Mouse (Mus musculus) testis, adult 2 months (tissue): ENCODE measurements around the gene Aoc2. TPM values are rescaled to one million over a fixed set of nuclear protein-coding genes. Genes with fewer than 3 reads are reported as not detected.

ENCODE experiments used
- H3K27ac ChIP-seq: fragments of 200-500 bp; 2 replicates; pipeline ENCODE4 v1.5.1; 2012; ENCODE audit warnings: low read depth, low read length; ENCODE audit not compliant: control insufficient read depth, insufficient read depth
- H3K27me3 ChIP-seq: fragments of 200-500 bp; 2 replicates; pipeline ENCODE4 v1.6.1; 2012; ENCODE audit warnings: mild to moderate bottlenecking, low read length, moderate library complexity; ENCODE audit not compliant: control insufficient read depth, insufficient read depth
- H3K36me3 ChIP-seq: fragments of 200-500 bp; 2 replicates; pipeline ENCODE4 v1.6.1; 2012; ENCODE audit warnings: mild to moderate bottlenecking, low read length; ENCODE audit not compliant: control insufficient read depth, insufficient read depth
- H3K4me1 ChIP-seq: fragments of 200-500 bp; 2 replicates; pipeline ENCODE4 v1.6.1; 2012; ENCODE audit warnings: low read length; ENCODE audit not compliant: control insufficient read depth, insufficient read depth
- H3K4me3 ChIP-seq: fragments of 200-500 bp; 2 replicates; pipeline ENCODE4 v1.5.1; 2012; ENCODE audit warnings: low read depth, mild to moderate bottlenecking, low read length, moderate library complexity, mixed read lengths; ENCODE audit not compliant: control insufficient read depth
- CTCF ChIP-seq: fragments of 200-500 bp; IDR thresholded peaks from 2 replicates; pipeline ENCODE4 v1.5.1; 2012; ENCODE audit warnings: low read depth, mild to moderate bottlenecking, inconsistent platforms, low read length, moderate library complexity; ENCODE audit not compliant: control insufficient read depth, insufficient read depth, insufficient replicate concordance
- POLR2A ChIP-seq: fragments of 200-500 bp; IDR thresholded peaks from 2 replicates; pipeline ENCODE4 v1.6.1; 2012; ENCODE audit warnings: low read depth, mild to moderate bottlenecking, inconsistent platforms, low read length, moderate library complexity; ENCODE audit not compliant: control insufficient read depth
- polyA plus RNA-seq: library from polyadenylated mRNA; depleted of rRNA; stranded (reverse); fragments of >200 nt; gene quantifications from 2 replicates; pipeline ENCODE4 v1.2.3, GENCODE M21; 2012

Gene Aoc2
- polyA plus RNA-seq, 1 experiment, result 4.7 TPM

DNA sequence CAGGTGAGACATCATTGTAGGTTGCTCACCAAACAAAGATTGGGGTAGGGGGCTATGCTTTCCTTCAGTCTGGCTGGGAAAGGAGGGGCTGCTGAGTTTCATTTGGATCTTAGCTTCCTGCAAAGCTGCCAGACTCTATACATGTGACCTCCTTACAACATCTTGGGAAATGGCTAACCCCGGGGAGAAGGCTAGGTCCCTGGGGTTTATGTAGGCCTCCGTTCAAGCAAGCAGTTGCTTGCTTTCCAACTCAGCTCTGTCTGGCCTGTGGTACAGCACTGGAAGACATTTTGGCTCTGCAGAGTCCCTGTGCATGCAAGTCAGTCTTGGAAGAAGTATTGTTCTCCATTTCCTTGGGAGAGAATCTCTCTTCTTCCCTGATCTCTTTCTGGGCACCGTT is 7.7 kb downstream of the Aoc2 start:
- H3K4me3 ChIP-seq, result peak overlapping the region; percentile 44; the same call in 1 of the 2 replicates
- no peaks in the 10 kb centered on the region for H3K27me3 ChIP-seq
- TF ChIP-seq CTCF (no peak), POLR2A (no peak)
- H3K36me3 ChIP-seq, result no peaks in the 10 kb centered on the region
- no peak overlapping the region for H3K27ac ChIP-seq
- peaks cover 7% of the 10 kb centered on the region for H3K4me1 ChIP-seq

DNA sequence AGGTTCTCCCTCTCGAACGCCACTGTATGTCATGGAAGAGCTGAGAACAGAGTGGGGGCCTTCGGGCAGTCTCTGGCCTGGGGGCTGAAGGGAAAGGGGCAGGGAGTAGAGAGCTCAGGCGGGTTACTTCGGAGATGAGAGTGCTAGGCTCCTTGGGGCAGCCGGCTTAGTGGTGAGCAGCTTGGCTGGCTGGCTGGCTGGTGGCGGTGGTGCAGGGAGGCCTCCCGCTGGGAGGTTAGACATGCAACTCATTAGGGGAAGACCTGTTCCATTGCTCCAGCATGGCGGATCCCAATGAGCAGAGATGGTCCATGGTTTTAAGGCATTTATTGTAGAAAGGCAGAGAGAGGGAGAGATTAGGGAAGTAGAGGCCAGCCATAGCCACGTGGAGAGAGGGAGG is 9.2 kb downstream of the Aoc2 start:
- TF ChIP-seq POLR2A (no peak), CTCF (no peak)
- Histone ChIP-seq H3K4me3 (no peak overlapping the region), H3K36me3 (no peaks in the 10 kb centered on the region), H3K27me3 (no peaks in the 10 kb centered on the region), H3K27ac (no peak overlapping the region), H3K4me1 (peaks cover 7% of the 10 kb centered on the region)

DNA sequence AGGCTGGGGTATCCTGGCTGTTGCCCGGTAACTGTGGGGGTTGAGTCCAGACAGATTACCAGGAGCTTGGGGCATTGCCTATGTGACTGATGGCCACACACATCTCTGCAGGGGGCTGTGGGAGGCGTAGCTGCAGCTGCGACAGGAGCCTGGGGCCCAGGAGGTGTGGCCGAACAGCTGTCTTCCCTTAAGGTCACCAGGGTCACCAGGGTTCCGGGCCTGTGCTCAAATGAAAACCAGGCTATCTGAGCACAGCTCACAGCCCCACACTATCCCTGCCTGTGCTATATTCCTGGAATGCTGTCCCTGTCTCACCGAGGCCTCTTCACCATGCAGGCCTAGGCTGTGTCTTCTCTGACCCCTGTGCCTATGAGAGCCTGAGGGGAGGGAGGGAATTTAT is 9.7 kb downstream of the Aoc2 start:
- no peak overlapping the region for H3K27ac ChIP-seq
- no peaks in the 10 kb centered on the region for H3K27me3 ChIP-seq
- no peak overlapping the region for H3K4me3 ChIP-seq
- peaks cover 7% of the 10 kb centered on the region for H3K4me1 ChIP-seq
- H3K36me3 ChIP-seq, result no peaks in the 10 kb centered on the region
- TF ChIP-seq CTCF (no peak), POLR2A (no peak)

DNA sequence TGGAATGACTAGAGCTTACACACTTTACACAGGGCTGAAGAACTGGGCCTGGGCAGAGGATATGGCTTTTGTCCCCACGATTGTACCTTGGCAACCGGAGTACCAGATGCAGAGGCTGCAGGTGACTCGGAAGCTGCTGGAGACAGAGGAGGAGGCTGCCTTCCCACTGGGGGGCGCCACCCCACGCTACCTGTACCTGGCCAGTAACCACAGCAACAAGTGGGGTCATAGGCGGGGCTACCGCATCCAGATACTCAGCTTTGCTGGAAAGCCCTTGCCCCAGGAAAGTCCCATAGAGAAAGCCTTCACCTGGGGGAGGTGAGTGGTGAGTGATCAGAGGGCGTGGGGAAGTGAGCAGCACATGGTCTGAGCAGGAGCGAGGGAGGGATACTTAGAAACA is 10.8 kb downstream of the Aoc2 start:
- Histone ChIP-seq H3K4me3 (no peak overlapping the region), H3K27me3 (no peaks in the 10 kb centered on the region), H3K27ac (no peak overlapping the region), H3K4me1 (peaks cover 7% of the 10 kb centered on the region), H3K36me3 (no peaks in the 10 kb centered on the region)
- peak; percentile 26; the same call in 1 of the 2 replicates for TF ChIP-seq CTCF
- no peak for TF ChIP-seq POLR2A

DNA sequence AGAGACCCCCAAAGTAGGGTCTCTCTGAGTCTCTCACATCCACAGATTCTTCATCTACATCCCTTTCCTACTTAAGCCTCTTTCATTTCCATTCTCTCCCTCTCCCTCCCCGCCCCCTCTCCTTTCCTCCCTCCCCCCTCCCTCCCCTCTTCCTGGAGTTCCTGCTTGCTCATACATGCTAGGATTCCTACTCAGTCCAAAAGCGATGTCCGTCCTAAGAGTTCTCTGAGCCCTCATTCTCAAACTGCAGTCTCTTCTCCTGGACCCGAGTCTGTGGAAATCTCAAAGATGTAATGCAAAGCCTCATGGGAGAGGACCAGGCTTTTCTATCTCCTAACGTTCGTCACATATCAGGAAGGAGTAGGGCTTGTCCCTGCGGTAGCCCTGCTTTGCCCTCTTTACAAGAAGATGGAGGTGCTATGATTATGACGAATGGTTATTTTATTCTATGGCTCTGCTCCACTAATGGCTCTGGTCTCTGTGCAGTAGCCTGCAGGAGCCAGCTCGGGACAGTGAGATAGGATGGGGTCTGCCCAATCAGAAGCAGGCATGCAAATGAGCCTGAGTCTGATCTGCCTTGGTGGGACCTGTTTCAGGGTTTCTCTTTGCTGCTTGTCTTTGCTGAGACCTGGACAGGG is 13.4 kb downstream of the Aoc2 start:
- Histone ChIP-seq H3K4me3 (no peak overlapping the region), H3K36me3 (no peaks in the 10 kb centered on the region), H3K27ac (no peak overlapping the region), H3K4me1 (peaks cover 7% of the 10 kb centered on the region), H3K27me3 (no peaks in the 10 kb centered on the region)
- TF ChIP-seq CTCF (no peak), POLR2A (no peak)

DNA sequence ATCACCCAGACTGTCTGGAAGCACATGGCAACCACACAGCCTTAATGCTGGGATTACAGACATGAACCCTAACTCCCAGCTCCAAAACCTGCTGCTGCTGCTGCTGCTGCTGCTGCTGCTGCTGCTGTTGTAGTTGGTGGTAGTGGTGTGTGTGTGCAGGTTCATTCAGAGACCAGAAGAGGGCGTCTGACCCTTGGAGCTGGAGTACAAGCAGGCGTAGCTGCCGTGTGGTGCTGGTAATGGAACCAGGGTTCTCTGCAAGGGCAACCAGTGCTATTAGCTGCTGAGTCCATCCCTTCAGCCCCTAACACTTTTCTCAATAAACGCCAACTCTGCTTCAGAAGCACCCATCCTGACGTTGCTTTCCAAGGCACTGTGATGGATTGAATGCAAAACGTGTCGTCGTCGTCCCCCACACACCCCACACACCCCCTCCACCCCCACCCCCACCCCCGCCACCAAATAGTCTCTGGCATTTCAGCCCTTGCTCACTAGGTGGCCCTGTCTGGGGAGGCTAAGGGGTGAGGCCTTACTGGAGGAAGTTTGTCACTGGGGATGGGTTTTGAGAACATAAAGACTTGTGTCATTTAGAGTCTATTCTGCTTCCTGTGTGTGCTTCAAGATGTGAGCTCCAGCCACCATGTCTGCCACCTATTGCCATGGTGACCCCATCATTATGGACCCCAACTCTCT is 22.4 kb downstream of the Aoc2 start:
- H3K4me3 ChIP-seq, result peak overlapping the region; percentile 92
- H3K36me3 ChIP-seq, result no peaks in the 10 kb centered on the region
- TF ChIP-seq POLR2A (no peak), CTCF (peak; percentile 20; the same call in 1 of the 2 replicates)

DNA sequence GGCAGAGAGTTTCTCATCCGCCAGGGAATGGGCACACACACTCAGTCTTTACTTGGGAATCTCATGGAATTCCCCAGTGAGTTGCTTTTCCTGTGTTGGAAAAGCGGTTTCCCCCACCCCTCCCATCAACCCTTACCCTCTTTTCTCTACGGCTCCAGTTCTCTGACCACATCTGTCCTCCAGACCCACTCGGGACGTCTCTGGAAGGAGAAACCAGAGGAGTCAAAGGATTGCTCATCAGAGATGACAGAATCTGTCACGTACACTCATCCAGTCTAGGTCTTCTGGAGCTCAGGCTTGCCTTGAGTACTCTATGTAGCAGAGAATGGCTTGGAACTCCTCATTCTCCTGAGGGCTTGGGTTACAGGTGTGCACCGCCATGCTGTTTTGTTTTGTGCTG is 23.9 kb downstream of the Aoc2 start:
- Histone ChIP-seq H3K27ac (no peak overlapping the region), H3K36me3 (no peaks in the 10 kb centered on the region), H3K27me3 (no peaks in the 10 kb centered on the region), H3K4me3 (peak overlapping the region; percentile 82), H3K4me1 (peaks cover 15% of the 10 kb centered on the region)
- TF ChIP-seq CTCF (no peak), POLR2A (no peak)

More for the DNA sequence above, 22.4 kb downstream of the Aoc2 start:
- Histone ChIP-seq H3K27me3 (no peaks in the 10 kb centered on the region), H3K4me1 (peaks cover 11% of the 10 kb centered on the region), H3K27ac (no peak overlapping the region)
